Mouse (Mus musculus): ENCODE data around the gene Cnih1. TPM values are rescaled to one million over a fixed set of nuclear protein-coding genes. Genes with fewer than 3 reads are reported as not detected.

Cnih1 gene
- total RNA-seq, 1 experiment = 45.0 TPM

GRCm38 (mm10) chr14:46779217-46779616 is 9.0 kb downstream of the Cnih1 start:
- H3K9ac ChIP-seq (ENCODE audit: insufficient read depth, low read depth, low read length, poor library complexity, severe bottlenecking) = no peak overlapping the region
- TF ChIP-seq ZC3H11A (IDR thresholded peaks at IDR 0.05; ENCODE audit: borderline replicate concordance, low read depth, low read length) = no peak
- TF ChIP-seq ZNF384 (IDR thresholded peaks at IDR 0.05; ENCODE audit: low read depth, low read length) = no peak
- no peak for TF ChIP-seq MAFK (IDR thresholded peaks at IDR 0.05; ENCODE audit: insufficient read depth, low read depth, low read length)
- no peak for TF ChIP-seq HCFC1 (IDR thresholded peaks at IDR 0.05; ENCODE audit: borderline replicate concordance, insufficient read depth, low read length)
- TF ChIP-seq CHD2 (IDR thresholded peaks at IDR 0.05; ENCODE audit: low read depth, low read length) = no peak
- peaks cover 25% of the 10 kb centered on the region for H3K36me3 ChIP-seq (ENCODE audit: control insufficient read depth, insufficient read depth, low read length, poor library complexity, severe bottlenecking)
- in situ Hi-C loops (cut with MboI; ENCODE audit: low sequenced_read_pairs in 2 of 2, unreplicated experiment in 2 of 2) = no loop called here
- H3K27ac ChIP-seq (ENCODE audit: insufficient read depth, low read depth, low read length, poor library complexity, severe bottlenecking) = no peak overlapping the region
- H3K4me1 ChIP-seq (ENCODE audit: control insufficient read depth in 2 of 2, insufficient read depth in 2 of 2, low read length in 2 of 2, poor library complexity in 1 of 2) = peaks cover 0 to 2% of the 10 kb centered on the region in 2 experiments; a peak in 2 of 4 replicates
- H3K9me3 ChIP-seq (ENCODE audit: control insufficient read depth, insufficient read depth, low read depth, low read length) = no peaks in the 10 kb centered on the region
- no peak overlapping the region for H3K4me3 ChIP-seq (ENCODE audit: insufficient read depth in 1 of 2, low read depth in 1 of 2, low read length in 2 of 2, poor library complexity in 1 of 2, severe bottlenecking in 1 of 2)
- DNase-seq (ENCODE audit: low read depth, low spot score) = no peak

DNA sequence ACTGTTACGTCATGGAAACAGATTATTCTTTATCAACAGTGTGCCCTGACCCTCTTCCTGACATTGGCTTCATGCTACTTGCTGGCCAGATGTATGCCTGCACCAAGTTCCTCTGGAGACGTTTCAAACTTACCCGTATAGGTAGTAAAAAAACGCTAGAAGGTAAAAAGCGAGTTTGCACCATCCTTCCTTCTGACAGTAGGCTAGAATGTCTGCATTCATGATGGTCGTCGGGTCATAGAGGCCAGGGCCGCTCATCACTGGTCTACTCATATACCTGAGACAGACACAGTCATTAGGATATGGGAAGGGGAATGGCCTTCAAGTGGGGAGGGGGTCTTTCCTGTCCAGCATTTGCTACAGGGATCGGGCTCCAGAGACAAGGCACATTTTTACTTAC is 9.5 kb downstream of the Cnih1 start:
- Histone ChIP-seq H3K27ac (ENCODE audit: insufficient read depth, low read depth, low read length, poor library complexity, severe bottlenecking) (no peak overlapping the region), H3K36me3 (ENCODE audit: control insufficient read depth, insufficient read depth, low read length, poor library complexity, severe bottlenecking) (peaks cover 25% of the 10 kb centered on the region), H3K4me3 (ENCODE audit: insufficient read depth in 1 of 2, low read depth in 1 of 2, low read length in 2 of 2, poor library complexity in 1 of 2, severe bottlenecking in 1 of 2) (no peak overlapping the region), H3K9ac (ENCODE audit: insufficient read depth, low read depth, low read length, poor library complexity, severe bottlenecking) (no peak overlapping the region), H3K4me1 (ENCODE audit: control insufficient read depth in 2 of 2, insufficient read depth in 2 of 2, low read length in 2 of 2, poor library complexity in 1 of 2) (peaks cover 0 to 2% of the 10 kb centered on the region in 2 experiments; a peak in 2 of 4 replicates), H3K9me3 (ENCODE audit: control insufficient read depth, insufficient read depth, low read depth, low read length) (no peaks in the 10 kb centered on the region)
- in situ Hi-C loops (cut with MboI; ENCODE audit: low sequenced_read_pairs in 2 of 2, unreplicated experiment in 2 of 2) = no loop called here
- TF ChIP-seq MAFK (IDR thresholded peaks at IDR 0.05; ENCODE audit: insufficient read depth, low read depth, low read length) (no peak), HCFC1 (IDR thresholded peaks at IDR 0.05; ENCODE audit: borderline replicate concordance, insufficient read depth, low read length) (no peak)
- no peak for DNase-seq (ENCODE audit: low read depth, low spot score)

- peaks cover 18% of the 10 kb centered on the region; the same call in 1 of the 2 replicates for H3K36me3 ChIP-seq (ENCODE audit: control insufficient read depth, insufficient read depth, low read length, poor library complexity, severe bottlenecking)
- H3K4me1 ChIP-seq (ENCODE audit: control insufficient read depth in 2 of 2, insufficient read depth in 2 of 2, low read length in 2 of 2, poor library complexity in 1 of 2) = no peaks in the 10 kb centered on the region
- TF ChIP-seq ZC3H11A (IDR thresholded peaks at IDR 0.05; ENCODE audit: borderline replicate concordance, low read depth, low read length) = no peak
- no peak overlapping the region for H3K27ac ChIP-seq (ENCODE audit: insufficient read depth, low read depth, low read length, poor library complexity, severe bottlenecking)
- H3K9ac ChIP-seq (ENCODE audit: insufficient read depth, low read depth, low read length, poor library complexity, severe bottlenecking) = no peak overlapping the region
- no peak overlapping the region for H3K4me3 ChIP-seq (ENCODE audit: insufficient read depth in 1 of 2, low read depth in 1 of 2, low read length in 2 of 2, poor library complexity in 1 of 2, severe bottlenecking in 1 of 2)
- in situ Hi-C loops (cut with MboI; ENCODE audit: low sequenced_read_pairs in 2 of 2, unreplicated experiment in 2 of 2) = no loop called here
- H3K9me3 ChIP-seq (ENCODE audit: control insufficient read depth, insufficient read depth, low read depth, low read length) = no peaks in the 10 kb centered on the region
- no peak for DNase-seq (ENCODE audit: low read depth, low spot score)
These were observed 18.2 kb downstream of the Cnih1 start for GRCm38 (mm10) chr14:46770036-46770435.

DNA sequence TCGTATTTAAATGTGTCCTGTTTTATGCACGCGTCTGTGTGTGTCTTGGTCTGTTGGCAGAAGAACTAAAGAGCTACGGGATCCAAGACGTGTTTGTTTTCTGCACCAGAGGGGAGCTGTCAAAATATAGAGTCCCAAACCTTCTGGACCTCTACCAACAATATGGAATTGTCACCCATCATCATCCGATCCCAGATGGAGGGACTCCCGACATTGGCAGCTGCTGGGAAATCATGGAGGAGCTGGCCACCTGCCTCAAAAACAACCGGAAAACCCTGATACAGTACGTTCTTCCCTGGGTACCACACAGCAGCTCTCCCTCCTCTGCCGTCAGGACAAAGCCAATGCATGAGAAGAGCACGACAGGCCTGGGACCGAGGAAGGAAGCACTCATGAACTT is 21.1 kb downstream of the Cnih1 start:
- TF ChIP-seq MAFK (IDR thresholded peaks at IDR 0.05; ENCODE audit: insufficient read depth, low read depth, low read length) (no peak), HCFC1 (IDR thresholded peaks at IDR 0.05; ENCODE audit: borderline replicate concordance, insufficient read depth, low read length) (no peak)
- no peak overlapping the region for H3K9ac ChIP-seq (ENCODE audit: insufficient read depth, low read depth, low read length, poor library complexity, severe bottlenecking)
- no peaks in the 10 kb centered on the region for H3K4me1 ChIP-seq (ENCODE audit: control insufficient read depth in 2 of 2, insufficient read depth in 2 of 2, low read length in 2 of 2, poor library complexity in 1 of 2)
- H3K36me3 ChIP-seq (ENCODE audit: control insufficient read depth, insufficient read depth, low read length, poor library complexity, severe bottlenecking) = peaks cover 20% of the 10 kb centered on the region; the same call in 1 of the 2 replicates
- DNase-seq (ENCODE audit: low read depth, low spot score) = no peak
- in situ Hi-C loops (cut with MboI; ENCODE audit: low sequenced_read_pairs in 2 of 2, unreplicated experiment in 2 of 2) = no loop called here
- no peaks in the 10 kb centered on the region for H3K9me3 ChIP-seq (ENCODE audit: control insufficient read depth, insufficient read depth, low read depth, low read length)
- no peak overlapping the region for H3K27ac ChIP-seq (ENCODE audit: insufficient read depth, low read depth, low read length, poor library complexity, severe bottlenecking)
- no peak overlapping the region for H3K4me3 ChIP-seq (ENCODE audit: insufficient read depth in 1 of 2, low read depth in 1 of 2, low read length in 2 of 2, poor library complexity in 1 of 2, severe bottlenecking in 1 of 2)

DNA sequence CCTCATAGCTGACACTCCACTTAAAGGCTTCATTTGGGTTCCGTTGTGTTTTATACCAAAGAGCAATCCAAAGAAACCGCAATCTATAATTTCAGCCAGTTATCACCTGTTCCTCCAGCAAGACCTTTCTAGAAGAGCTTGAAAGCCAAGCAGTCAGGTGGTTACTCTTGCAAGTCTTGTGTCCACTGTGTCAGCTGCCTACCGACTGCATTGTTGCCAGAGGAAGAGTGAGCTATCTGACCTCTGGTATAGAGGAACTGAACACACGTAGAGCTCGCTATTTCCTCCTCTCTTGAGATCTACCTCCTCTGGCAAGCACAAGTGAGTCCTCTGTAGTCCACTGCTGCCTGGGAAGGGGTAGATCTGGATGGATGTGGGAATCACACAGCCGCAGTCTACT is 27.0 kb downstream of the Cnih1 start:
- Histone ChIP-seq H3K27ac (ENCODE audit: insufficient read depth, low read depth, low read length, poor library complexity, severe bottlenecking) (no peak overlapping the region), H3K9me3 (ENCODE audit: control insufficient read depth, insufficient read depth, low read depth, low read length) (no peaks in the 10 kb centered on the region), H3K36me3 (ENCODE audit: control insufficient read depth, insufficient read depth, low read length, poor library complexity, severe bottlenecking) (peaks cover 2% of the 10 kb centered on the region; the same call in 1 of the 2 replicates), H3K9ac (ENCODE audit: insufficient read depth, low read depth, low read length, poor library complexity, severe bottlenecking) (no peak overlapping the region), H3K4me3 (ENCODE audit: insufficient read depth in 1 of 2, low read depth in 1 of 2, low read length in 2 of 2, poor library complexity in 1 of 2, severe bottlenecking in 1 of 2) (peak overlapping the region; percentile 91 to 99; a peak in 3 of 4 replicates), H3K4me1 (ENCODE audit: control insufficient read depth in 2 of 2, insufficient read depth in 2 of 2, low read length in 2 of 2, poor library complexity in 1 of 2) (peaks cover 5% of the 10 kb centered on the region in 2 experiments; a peak in 3 of 4 replicates)
- in situ Hi-C loops (cut with MboI; ENCODE audit: low sequenced_read_pairs in 2 of 2, unreplicated experiment in 2 of 2) = no loop called here
- no peak for DNase-seq (ENCODE audit: low read depth, low spot score)
- TF ChIP-seq ZC3H11A (IDR thresholded peaks at IDR 0.05; ENCODE audit: borderline replicate concordance, low read depth, low read length) (no peak), ZNF384 (IDR thresholded peaks at IDR 0.05; ENCODE audit: low read depth, low read length) (no peak), HCFC1 (IDR thresholded peaks at IDR 0.05; ENCODE audit: borderline replicate concordance, insufficient read depth, low read length) (no peak), CHD2 (IDR thresholded peaks at IDR 0.05; ENCODE audit: low read depth, low read length) (no peak), MAFK (IDR thresholded peaks at IDR 0.05; ENCODE audit: insufficient read depth, low read depth, low read length) (no peak)

All from ES-E14 (cell line).